Mouse (Mus musculus) left cerebral cortex, postnatal 14 days (tissue): ENCODE measurements around the gene Slc6a12. TPM values are rescaled to one million over a fixed set of nuclear protein-coding genes. Genes with fewer than 3 reads are reported as not detected.

Experiments
- DNase-seq, 2 experiments: peaks; one replicate each; pipeline ENCODE4 v3.0.0; 2021 to 2022; ENCODE audit warnings: low spot score in 2 of 2, mixed read lengths in 1 of 2
- intact Hi-C: fragments of 180-260 bp; cut with DNase I; formaldehyde crosslinking; loops from one replicate; pipeline ENCODE4 v1.15.1; 2025
- long read RNA-seq, 2 experiments: library from polyadenylated mRNA; stranded (forward); transcript quantifications; one replicate each; pipeline ENCODE4 v2.0.0; 2021
- total RNA-seq, 2 experiments: library from RNA; stranded (reverse); gene quantifications; 2 replicates each; pipeline ENCODE4 v1.2.3; 2021

Gene Slc6a12
- 1 to 10 TPM; 1.7 to 2.4 TPM for total RNA-seq
- long read RNA-seq, experiment 1 = 0 reads
- long read RNA-seq, experiment 2 = 0 reads

DNA sequence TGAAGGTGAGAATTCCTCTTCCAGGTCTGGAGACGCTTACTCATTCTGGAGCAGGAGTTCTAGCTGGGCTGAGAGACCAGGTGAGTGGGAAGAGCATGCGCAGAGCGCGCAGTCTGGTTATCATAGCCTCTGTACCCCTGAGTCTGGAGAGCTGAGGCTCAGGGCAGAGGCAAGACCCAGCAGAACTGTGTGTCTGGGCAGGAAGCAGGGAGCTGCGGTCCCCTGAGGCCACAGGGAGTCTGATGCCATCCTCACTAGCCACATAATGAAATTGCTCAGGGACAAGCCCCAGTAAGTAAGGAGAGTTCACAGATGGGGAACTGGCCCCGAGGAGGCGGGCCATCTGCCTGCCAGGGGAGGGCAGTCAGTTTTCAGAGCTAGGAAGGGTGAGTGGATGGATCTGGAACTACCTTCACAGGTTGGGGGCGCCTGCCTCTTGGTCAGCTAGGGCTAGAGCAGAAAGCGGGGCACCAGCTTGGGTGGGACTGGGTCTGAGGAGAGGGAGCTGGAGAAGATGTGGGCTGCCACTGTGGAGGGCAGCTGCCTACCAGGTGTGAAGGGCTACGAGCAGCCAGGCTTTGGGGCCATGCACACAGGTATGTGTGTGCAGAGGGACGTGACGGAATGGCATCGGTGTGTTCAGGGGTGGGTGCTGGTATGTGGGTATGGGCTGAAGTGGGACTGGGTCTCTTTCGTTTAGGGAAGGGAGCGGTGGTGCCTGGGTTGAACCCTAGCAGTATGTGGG lies at the start of gene Slc6a12:
Slc6a12 (plus strand) TSS at position 51 of the 745 bp plus-strand sequence.
- DNase-seq = no peak
- intact Hi-C loops = no loop called here

DNA sequence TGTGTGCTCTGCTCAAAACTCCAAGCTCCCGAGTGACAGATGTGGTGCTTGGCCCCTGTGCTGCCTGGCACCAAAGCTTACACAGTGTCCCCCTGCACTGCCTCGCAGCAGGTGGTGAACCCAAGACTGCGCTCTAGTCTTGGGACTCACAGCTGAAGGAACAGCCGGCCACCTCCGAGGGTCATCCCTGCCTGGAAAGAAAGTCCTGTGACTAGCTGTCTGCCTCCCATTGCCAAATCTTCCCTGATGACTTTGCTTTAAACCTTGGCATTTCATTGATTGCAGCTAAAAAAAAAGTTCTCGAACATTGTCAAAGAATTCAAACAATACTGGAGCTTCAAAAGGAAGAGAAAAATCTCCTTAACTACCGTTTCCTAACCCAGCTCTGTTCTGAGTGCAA lies 43.6 kb upstream of the Slc6a12 start:
- intact Hi-C loops = no loop called here

DNA sequence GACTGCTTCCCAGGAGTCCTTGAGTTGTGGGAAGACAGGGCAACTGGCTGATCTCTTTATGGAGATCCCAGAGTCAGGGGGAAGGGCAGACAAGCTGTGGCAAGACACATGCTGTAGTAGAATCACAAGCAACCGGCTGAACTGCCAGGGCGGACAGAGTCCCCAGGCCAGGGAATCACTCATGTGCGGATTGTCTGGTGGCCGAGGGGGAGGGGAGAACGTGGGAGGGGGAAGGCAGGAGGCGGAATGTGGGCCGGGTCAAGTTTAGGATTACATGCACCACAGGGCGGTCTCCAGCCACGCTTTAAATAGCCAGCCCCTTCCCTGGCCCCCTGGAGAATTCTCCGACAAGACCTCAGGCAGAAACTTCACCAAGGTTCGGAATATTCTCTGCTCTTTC lies 42.9 kb upstream of the Slc6a12 start, which contains the start of gene Slc6a13:
Slc6a13 (plus strand) TSS at position 274 of the 400 bp plus-strand sequence.
- DNase-seq = no peak
- intact Hi-C loops = no loop called here

More for the DNA sequence above, 43.6 kb upstream of the Slc6a12 start:
- no peak for DNase-seq

DNA sequence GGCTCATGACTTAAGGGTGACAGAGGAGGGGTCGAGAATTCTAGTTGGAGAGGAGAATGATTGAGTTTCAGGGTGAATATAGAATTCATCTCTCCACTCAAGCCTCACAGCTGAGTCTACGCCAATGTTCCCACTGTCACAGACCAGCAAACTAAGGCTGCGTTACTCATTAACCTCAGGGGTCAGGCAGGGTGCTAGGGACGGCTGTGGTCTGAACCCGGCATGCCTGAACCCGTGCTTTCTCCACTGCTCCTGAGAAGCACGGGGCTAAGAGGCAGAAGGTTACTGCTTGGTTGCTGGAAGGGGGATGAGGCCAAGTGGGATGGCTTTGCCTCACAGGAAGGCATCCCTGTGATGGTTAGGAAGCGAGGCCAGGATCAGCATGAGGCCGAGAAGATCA lies 42.4 kb upstream of the Slc6a12 start:
- no peak for DNase-seq
- intact Hi-C loops = no loop called here

DNA sequence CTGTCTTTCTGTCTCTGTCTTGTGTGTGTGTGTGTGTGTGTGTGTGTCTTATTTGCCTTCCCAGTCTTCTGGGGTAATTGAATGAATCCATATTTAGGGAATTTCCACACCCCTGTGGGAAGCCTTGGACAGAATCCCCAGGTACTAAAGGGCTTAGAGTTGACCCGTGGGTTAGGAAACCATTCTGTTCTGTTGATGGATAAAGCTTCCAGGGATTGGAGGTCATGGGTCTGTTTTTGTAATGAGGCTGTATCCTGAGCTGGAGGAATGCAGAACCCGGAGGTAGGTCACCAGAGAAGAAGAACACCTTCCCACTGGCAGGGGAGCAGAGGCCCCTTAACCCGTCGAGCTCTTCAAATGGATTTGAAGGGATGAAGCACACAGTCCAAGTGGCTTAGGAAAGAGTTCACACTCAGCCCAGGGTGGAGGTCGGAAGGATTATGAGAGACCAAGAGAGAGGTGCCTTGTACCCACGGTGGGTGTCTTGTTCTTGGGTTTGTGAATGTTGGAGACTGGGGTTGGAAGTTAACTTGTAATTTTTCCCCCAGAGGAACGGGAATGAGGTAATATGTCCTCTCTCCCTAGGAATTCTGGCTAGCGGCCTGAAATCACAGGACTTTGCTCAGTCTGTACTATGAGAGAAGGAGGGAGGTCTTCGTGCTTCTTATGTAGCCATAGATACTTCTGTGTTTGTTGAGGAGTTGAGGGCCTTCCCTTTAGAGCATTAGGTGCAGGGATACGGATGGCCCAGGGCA lies 39.2 kb upstream of the Slc6a12 start:
- no peak for DNase-seq

DNA sequence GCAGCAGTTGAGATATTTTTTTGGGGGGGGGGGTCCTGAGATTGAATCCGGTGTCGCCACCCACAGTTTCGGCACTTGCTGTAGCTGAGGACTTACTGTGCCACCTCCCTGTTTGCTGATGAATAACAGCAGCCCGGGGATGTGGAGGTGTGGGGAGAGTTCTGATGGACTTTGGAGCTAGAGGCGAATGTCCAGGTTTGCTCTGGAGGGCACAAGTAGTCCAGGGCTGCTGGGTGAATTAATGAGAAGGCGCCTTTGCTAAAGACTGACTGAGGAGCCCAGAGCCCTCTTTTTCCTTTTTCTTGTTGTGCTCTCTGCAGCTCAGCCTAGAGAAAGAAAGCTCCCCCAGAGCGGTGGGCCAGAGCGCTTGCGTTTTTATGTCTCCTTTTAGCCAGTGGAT lies 38.2 kb upstream of the Slc6a12 start:
- no peak for DNase-seq
- intact Hi-C loops = no loop called here

More for the DNA sequence above, 39.2 kb upstream of the Slc6a12 start:
- intact Hi-C loops = no loop called here

DNA sequence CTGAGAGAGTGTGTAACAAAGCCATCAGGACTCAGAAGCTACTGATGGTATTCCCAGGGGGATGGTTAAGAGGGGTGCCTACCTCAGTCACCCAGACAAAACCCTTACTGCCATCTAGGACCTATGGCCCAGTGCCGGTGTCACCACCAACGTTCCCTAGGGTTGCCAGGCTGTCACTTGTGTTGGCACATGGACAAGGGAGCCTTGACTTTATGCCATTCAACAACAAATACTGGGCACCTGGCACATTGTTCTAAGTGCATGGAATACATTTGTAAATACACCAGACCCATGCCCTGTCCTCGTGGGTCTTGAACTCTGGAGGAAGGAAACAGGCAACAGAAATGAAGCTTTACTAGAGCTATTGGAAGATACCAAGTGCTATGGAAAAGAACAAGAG lies 37.3 kb upstream of the Slc6a12 start:
- no peak for DNase-seq
- intact Hi-C loops = no loop called here

DNA sequence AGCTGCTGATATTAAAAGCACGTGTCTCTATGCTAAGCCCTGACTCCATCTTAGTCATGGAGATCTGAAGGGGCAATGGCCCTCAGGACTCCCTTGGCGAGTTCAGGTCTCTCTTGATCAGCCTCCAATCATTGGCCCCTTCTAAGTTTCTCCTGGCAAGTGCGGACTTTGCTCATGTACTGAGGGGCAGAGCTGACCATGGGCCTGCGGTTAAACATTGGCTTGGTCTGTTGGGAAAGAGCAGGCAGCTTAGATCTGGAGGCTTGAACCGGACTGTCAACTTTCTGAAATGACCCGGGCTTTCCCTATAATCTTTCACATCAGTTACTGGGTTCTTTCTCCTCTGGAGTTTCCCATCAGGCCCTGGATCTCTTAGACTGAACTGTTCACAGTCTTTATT lies 31.9 kb upstream of the Slc6a12 start:
- intact Hi-C loops = no loop called here
- no peak for DNase-seq

DNA sequence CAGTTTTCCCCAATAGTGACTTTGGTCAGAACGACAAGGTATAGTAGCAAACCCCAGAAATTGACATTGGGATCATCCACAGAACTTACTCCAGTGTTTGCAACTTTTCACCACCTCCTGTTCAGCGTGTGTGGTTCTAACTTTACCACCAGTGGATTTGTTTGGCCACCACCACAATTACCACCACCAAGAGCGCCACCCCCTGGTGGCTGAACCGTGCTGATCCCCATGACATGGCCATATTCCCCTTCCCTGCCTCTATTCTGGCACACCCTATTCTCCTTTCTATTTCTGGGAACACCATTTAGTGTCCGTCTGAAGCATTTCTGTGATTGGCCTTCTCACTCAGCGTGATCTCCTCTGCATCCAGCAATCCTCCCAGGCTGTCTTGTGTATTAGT lies 23.8 kb upstream of the Slc6a12 start:
- intact Hi-C loops = no loop called here
- DNase-seq = no peak

DNA sequence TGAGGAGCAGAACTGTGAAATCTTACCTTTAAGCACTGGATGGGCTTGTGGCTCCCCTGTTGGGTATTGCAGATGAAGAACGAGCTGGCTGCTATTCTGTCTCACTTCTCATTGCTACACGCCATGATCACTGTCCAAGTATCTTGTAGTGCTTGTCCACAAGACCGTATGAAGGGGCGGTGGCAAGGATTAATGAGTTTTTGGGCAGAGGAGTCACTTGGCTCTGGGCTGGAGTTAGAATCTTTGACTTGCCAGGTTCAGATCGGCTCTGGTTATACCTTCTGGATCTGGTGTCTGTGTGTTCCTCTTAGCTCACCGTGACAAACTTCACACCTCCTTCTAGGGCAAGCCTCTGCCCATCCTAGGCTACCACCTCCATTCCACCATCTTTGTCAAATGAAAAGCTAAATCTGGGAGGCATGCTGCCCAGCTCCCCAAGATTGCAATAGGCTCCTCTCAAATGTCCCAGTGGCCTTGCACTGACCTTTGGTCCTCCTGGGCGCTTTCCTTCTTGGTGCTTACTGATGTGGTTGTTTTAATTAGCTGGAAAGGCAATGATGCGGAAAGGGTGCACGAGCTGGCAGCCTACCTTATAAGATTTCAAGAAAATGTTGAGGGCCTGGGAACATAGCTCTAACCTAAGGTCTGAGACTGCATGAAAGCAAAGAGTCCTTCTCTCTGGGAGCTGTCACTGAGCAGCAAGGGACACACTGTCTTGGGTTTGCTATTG lies 20.3 kb upstream of the Slc6a12 start:
- DNase-seq = no peak
- intact Hi-C loops = no loop called here

DNA sequence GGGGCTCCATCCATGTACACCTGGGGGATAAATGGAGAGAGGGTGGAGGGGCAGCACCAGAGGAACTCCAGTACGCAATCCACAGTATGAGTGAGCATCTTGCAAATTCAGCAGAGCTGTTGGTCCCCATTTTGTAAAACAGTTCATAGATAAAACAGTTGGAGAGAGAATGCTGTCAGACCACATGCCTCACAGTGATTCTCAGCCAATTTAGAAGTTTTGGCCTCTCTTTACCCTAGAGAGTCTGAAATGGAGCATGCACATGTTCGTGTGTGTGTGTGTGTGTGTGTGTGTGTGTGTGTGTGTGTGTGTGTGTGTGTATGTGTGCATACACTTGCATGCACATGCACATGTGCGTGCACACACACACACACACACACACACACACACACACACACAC lies 17.6 kb upstream of the Slc6a12 start:
- intact Hi-C loops = no loop called here
- DNase-seq = no peak

DNA sequence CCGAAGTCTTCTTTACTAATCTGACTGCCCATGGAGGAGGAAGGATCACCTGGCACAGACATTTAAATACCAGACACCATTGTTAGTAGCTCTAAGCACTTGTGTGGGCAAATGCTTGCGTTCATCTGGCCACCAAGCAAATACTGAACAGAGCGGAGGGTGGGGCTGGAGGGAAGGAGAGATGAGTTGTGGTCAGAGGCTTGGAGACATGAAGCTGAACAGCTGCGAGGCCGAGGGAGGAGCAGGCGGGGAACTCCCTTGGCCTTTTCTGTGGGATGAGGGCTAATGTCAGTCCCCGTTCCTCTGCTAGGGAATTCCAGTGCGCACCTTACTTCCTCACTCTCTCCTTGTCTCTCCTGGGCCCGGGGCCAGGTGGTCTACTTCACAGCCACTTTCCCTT lies 17.1 kb upstream of the Slc6a12 start:
- intact Hi-C loops = no loop called here
- no peak for DNase-seq

DNA sequence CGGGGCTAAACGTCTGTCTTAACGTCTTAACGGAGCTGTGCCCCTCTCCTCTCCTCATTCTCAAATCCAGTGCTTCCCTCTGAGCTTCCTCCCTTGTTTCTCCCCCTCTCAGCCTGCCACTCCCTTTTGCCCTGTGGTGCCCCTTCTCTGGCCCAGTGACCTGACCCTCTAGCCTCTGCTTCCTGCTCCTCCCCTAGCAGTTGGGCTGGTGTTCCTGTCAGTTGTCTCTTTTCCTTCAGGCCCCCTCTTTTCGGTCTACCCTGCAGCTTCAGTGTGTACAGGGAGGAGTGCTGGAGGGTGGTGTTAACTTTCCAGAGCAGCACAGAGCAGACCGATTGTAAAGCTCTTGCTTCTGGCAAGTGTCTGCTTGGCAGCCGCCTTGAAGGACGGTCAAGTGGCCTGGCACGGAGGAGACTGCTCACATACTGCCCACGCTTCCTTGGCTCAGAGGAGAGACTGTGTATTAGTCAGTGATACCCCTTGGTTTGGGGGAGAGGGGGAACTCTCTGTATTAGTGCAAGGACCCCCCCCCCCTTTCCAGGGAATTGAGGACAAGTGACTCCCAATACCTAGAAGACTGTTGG lies 16.3 kb upstream of the Slc6a12 start:
- intact Hi-C loops = no loop called here
- DNase-seq = no peak

DNA sequence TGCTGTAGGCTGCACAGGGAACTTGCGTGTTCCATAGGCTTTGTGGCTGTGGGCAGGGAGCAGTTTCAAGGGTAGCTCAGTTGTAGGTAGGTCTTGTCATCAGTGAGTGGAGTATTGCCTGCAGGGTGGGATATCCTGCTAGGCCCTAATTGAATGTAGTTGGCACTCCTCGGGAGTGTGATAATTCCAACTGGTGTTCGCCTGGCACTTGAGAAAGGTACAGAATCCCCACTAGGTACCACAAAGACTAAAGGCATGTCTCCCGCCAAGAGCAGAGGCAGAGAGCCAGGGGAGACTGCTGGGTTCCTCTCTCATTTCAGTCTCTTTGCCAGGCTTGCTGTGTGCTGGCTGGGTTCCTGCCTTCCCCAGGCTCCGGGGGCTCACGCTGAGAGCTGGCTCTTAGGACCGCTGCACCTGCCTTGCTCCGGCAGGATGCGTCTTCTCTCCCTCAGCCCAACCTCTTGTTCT lies 14.4 kb upstream of the Slc6a12 start:
- DNase-seq = peak in 1 of 2 experiments; percentile 51
- intact Hi-C loops = no loop called here

DNA sequence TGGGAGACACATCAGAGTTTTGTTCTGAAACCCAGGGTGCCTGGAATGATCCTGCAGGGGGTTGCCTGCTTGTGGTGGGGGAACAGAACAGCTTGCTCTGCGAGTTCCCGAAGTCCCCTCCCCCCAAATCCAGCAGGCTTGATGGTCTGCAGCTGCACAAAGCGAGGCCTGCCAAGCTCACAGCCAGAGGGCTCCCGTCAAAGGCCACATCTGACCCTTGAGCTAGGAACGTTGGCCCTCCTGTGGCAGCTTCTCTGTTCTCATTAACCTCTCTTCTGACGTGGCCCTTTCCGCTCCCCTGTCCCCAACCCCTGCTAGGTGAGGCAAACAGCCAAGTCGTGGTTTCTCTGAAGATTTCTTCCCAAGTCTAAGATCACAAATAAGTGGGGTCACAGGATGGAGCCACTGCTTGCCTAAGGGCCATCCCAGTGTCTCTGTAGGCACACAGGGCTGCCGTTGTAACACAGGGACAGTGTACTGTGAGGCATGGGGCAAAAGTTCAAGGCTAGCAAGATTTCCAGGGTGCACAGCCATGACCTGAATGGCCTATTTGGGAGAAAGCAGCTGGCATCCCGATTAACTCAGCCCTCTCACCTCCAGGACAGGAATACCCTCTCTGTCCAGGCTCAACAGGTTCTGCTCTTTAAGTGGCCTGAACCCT lies 12.9 kb upstream of the Slc6a12 start:
- intact Hi-C loops = no loop called here
- peak; percentile 35 to 45 for DNase-seq

DNA sequence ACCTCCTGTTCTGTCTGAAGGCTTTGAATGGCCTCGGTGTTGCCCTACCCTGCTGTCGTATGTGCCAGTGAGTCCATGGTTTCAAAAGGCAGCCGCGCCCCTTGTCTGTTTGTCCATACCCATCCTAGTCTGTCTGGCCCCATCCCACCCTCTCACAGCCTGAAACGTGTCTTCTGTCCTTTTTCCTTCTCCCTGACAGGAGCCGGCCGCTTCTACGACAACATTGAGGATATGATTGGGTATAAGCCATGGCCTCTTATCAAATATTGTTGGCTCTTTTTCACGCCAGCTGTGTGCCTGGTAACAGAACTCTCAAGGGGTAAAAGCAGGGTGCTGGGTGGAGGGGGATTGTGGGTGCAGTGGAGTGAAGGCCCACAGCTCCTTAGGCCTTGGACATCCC lies 7.0 kb upstream of the Slc6a12 start:
- intact Hi-C loops = no loop called here
- DNase-seq = no peak

DNA sequence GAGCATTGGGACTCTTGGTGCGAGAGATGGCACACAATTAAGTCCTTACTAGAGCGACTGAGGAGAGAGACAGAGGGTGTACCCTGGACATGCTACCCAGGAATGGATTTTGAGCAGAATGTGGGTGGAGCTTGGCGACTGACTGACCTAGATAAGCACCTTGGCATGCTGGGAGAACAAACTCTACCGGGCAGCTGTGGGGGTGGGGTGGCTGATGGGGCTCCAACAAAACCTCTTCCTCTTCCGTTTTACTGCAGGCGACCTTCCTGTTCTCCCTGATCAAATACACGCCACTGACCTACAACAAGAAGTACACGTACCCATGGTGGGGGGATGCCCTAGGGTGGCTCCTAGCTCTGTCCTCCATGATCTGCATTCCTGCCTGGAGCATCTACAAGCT lies 6.3 kb upstream of the Slc6a12 start:
- DNase-seq = no peak
- intact Hi-C loops = no loop called here

DNA sequence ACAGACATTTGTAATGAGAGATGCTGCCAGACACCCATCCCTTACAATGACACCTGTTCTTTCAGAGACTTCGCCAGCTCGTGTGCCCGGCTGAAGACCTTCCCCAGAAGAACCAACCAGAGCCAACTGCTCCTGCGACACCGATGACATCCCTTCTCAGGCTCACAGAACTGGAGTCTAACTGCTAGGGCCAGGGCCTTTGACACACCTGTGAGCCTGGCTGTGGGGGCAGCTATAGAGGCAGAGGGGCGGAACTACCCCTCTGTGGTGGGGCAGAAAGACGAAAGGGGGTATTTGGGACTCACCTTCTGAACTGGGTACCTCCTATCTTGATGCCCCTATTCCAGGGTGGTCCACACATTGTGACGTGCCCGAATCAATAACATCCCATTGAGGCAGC lies 5.6 kb upstream of the Slc6a12 start:
- intact Hi-C loops = no loop called here
- DNase-seq = no peak
